Mouse (Mus musculus) cerebellum, adult 9-11 months (tissue): Measurements from ENCODE around the gene Foxa3.
"Not testable (repeated sequence)": the region's sequence is repeated elsewhere in the genome, so short reads cannot be mapped to it uniquely, and the experiment has no call there.

Experiments used
- DNase-seq: peaks from one replicate; pipeline ENCODE4 v3.0.0; 2022

Foxa3 gene

GRCm38 (mm10) chr7:19023357-19023814 is at the start of gene Foxa3:
Gene Foxa3 (minus strand): TSS chr7:19023538.
- DNase-seq: peak; percentile 84

- DNase-seq: not testable (repeated sequence)
These were observed 47.7 kb upstream of the Foxa3 start for GRCm38 (mm10) chr7:19071024-19071423.

- peak; percentile 13 for DNase-seq
These were observed 46.2 kb upstream of the Foxa3 start for GRCm38 (mm10) chr7:19069500-19069899.

- peak; percentile 34 for DNase-seq
These were observed 45.4 kb upstream of the Foxa3 start for GRCm38 (mm10) chr7:19068707-19069106.

- DNase-seq: peak; percentile 18
These were observed 44.6 kb upstream of the Foxa3 start for GRCm38 (mm10) chr7:19067935-19068334.

GRCm38 (mm10) chr7:19067063-19067462 is 43.7 kb upstream of the Foxa3 start:
- no peak for DNase-seq

- DNase-seq: no peak
These were observed 42.6 kb upstream of the Foxa3 start for GRCm38 (mm10) chr7:19065896-19066295.

- no peak for DNase-seq
These were observed 34.1 kb upstream of the Foxa3 start for GRCm38 (mm10) chr7:19057405-19057804.

- DNase-seq: no peak
These were observed 31.8 kb upstream of the Foxa3 start for GRCm38 (mm10) chr7:19055108-19055507.

- DNase-seq: no peak
These were observed 31.4 kb upstream of the Foxa3 start for GRCm38 (mm10) chr7:19054777-19055076.

- no peak for DNase-seq
These were observed 30.9 kb upstream of the Foxa3 start, which contains the start of gene Rsph6a for GRCm38 (mm10) chr7:19054047-19054776. Gene Rsph6a (plus strand): TSS chr7:19054690.

GRCm38 (mm10) chr7:19053136-19053532 is 29.8 kb upstream of the Foxa3 start:
- DNase-seq: no peak

GRCm38 (mm10) chr7:19052345-19053135 is 29.2 kb upstream of the Foxa3 start:
- DNase-seq: no peak

- DNase-seq: no peak
These were observed 27.8 kb upstream of the Foxa3 start for GRCm38 (mm10) chr7:19051161-19051560.

GRCm38 (mm10) chr7:19050172-19050571 is 26.8 kb upstream of the Foxa3 start:
- DNase-seq: no peak

GRCm38 (mm10) chr7:19049252-19049651 is 25.9 kb upstream of the Foxa3 start:
- DNase-seq: no peak

GRCm38 (mm10) chr7:19048006-19048527 is 24.7 kb upstream of the Foxa3 start:
- DNase-seq: no peak

- DNase-seq: peak; percentile 86
These were observed 23.1 kb upstream of the Foxa3 start for GRCm38 (mm10) chr7:19046286-19047069.

- no peak for DNase-seq
These were observed 21.3 kb upstream of the Foxa3 start for GRCm38 (mm10) chr7:19044616-19045015.

GRCm38 (mm10) chr7:19031641-19032040 is 8.3 kb upstream of the Foxa3 start:
- no peak for DNase-seq

- DNase-seq: no peak
These were observed 5.8 kb upstream of the Foxa3 start for GRCm38 (mm10) chr7:19029084-19029653.

GRCm38 (mm10) chr7:19028067-19028466 is 4.7 kb upstream of the Foxa3 start:
- DNase-seq: no peak
